ENCODE assay signal across 28 mouse cellular contexts in the genomic region with DNA sequence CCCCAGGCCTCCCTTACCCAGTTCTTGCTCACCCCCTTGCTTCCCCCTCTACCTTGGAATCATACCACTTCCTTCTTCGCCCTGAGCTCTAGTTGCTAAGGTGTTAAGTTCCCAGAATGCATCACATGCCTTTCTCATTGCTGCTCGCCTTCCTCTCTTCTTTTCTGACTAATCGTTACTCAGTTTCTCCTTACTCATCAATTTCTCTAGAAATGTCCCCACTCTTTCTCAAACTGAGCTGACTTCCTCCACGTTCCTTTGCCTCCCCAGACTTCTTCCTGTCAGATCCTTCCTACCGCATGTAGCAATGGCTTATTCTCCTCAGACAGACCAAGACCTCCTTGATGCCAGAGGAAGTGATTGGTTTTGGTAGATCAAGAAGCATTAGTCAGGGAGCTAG. TPM values are rescaled to one million over a fixed set of nuclear protein-coding genes. Genes with fewer than 3 reads are reported as not detected.
DNase-seq lines count a peak whose midpoint lies in the region; ATAC-seq and TF ChIP-seq lines count a peak whose summit lies in the region.
"Had no signal": no experiment of that assay in that cellular context is flagged by ENCODE, and none has a peak within 500 bp of the region (broad histone marks: within the 10 kb centered on the region; RNA-seq: fewer than 3 reads in every experiment).

No protein-coding gene starts in this region.

- peak; percentile 52; the same call in 1 of the 2 replicates for ATAC-seq in megakaryocyte, adult 5-6 weeks (ENCODE audit: poor library complexity, severe bottlenecking)
- ATAC-seq: forebrain, embryonic 15.5 days; intestine, embryonic 15.5 days; liver, postnatal 0 days; lung, postnatal 0 days had no signal

- TF ChIP-seq CTCF in gastrocnemius, adult 2 months (IDR thresholded peaks at IDR 0.05): no peak

- peaks cover 13% of the 10 kb centered on the region; the same call in 1 of the 2 replicates for H3K4me1 ChIP-seq in brown adipose tissue, adult 24 weeks (ENCODE audit: control insufficient read depth, insufficient read depth, insufficient read length, low read length)
- H3K4me1 ChIP-seq: embryonic facial prominence, embryonic 15.5 days; forebrain, embryonic 15.5 days; heart, embryonic 15.5 days; neural tube, embryonic 13.5 days; stomach, embryonic 15.5 days had no signal

- peak overlapping the region; percentile 87; the same call in 1 of the 2 replicates for H3K27ac ChIP-seq in gastrocnemius, adult 2 months
- peak overlapping the region; percentile 81 for H3K27ac ChIP-seq in brown adipose tissue, adult 24 weeks (replicated peaks; ENCODE audit: low read depth, low read length)
- H3K27ac ChIP-seq: embryonic facial prominence, embryonic 15.5 days; forebrain, embryonic 15.5 days; heart, embryonic 15.5 days; hindbrain, embryonic 14.5 days; intestine, embryonic 15.5 days; kidney, embryonic 15.5 days; left cerebral cortex, adult 2 months; neural tube, embryonic 13.5 days; stomach, embryonic 15.5 days had no signal

- no peak overlapping the region for H3K4me3 ChIP-seq in gastrocnemius, adult 2 months
- no peak overlapping the region for H3K4me3 ChIP-seq in brown adipose tissue, adult 24 weeks (ENCODE audit: insufficient read depth, low read depth, low read length)
- H3K4me3 ChIP-seq: embryonic facial prominence, embryonic 15.5 days; forebrain, embryonic 15.5 days; heart, embryonic 15.5 days; intestine, embryonic 15.5 days; kidney, embryonic 15.5 days; left cerebral cortex, adult 2 months; neural tube, embryonic 13.5 days; stomach, embryonic 15.5 days had no signal

- intact Hi-C loops in gastrocnemius, adult 2 months (cut with DNase I): no loop called here

- no peak for DNase-seq in gastrocnemius, adult 2 months
- no peak for DNase-seq in gastrocnemius, adult 18-20 months (ENCODE audit: low spot score)
- DNase-seq in 416B (ENCODE audit: low read depth) (peak; percentile 80), MN1 (ENCODE audit: low spot score) (no peak)
- DNase-seq in cerebellum, adult 11-12 months: no peak
- no peak for DNase-seq in kidney, postnatal 14 days
- DNase-seq: adrenal gland, postnatal 10 days; cerebellum, adult 9-10 months; gastrocnemius, postnatal 25 days; heart, postnatal 4 days; liver, postnatal 0 days; midbrain, embryonic 14.5 days; retina, postnatal 1 day; right cerebral cortex, postnatal 25 days; thymus, postnatal 4 days had no signal

RNA-seq across cellular contexts. Expression of a gene that starts 33.9 kb away (rescaled TPM):
- total RNA-seq in gastrocnemius, adult 2 months (2021): 10 to 100 TPM; 37.1 to 43.8 TPM
- total RNA-seq in gastrocnemius, adult 18-20 months (2021): 10 to 100 TPM; 27.3 to 35.3 TPM
- 31.7 and 54.7 TPM in 2 replicates for polyA plus RNA-seq in brown adipose tissue, adult 24 weeks (2012; ENCODE audit: insufficient read depth, insufficient read length, missing spikeins)
- total RNA-seq in megakaryocyte, adult 5-6 weeks (2015): 25.0 and 26.2 TPM in 2 replicates
- total RNA-seq in megakaryocyte, adult 5-6 weeks (2017): 22.6 and 24.4 TPM in 2 replicates

RNA-seq across cellular contexts. Expression of a gene that starts 34.5 kb away (rescaled TPM):
- not detected for total RNA-seq in gastrocnemius, adult 2 months (2021)
- under 1 TPM in 1 of 2 experiments, not detected in 1; 0.34 TPM for total RNA-seq in gastrocnemius, adult 18-20 months (2021)
- 0.95 TPM in 1 of 2 replicates, not detected in the other for polyA plus RNA-seq in brown adipose tissue, adult 24 weeks (2012; ENCODE audit: insufficient read depth, insufficient read length, missing spikeins)
- total RNA-seq in megakaryocyte, adult 5-6 weeks (2015): 195 and 212 TPM in 2 replicates
- total RNA-seq in megakaryocyte, adult 5-6 weeks (2017): 204 and 237 TPM in 2 replicates
- total RNA-seq: gastrocnemius, postnatal 25 days; MEL had no signal

Comparison
In these comparisons a context has a peak if more than half of its experiments do, and no peak if none do; other contexts are left out.
1. RNA of a gene that starts 34.5 kb away (total RNA-seq): 195 to 237 TPM in megakaryocyte, adult 5-6 weeks; 0.34 TPM in gastrocnemius, adult 18-20 months and not detected in gastrocnemius, adult 2 months; every median in the first group is over 100 times any median in the second.